Mouse (Mus musculus): ENCODE data around the gene Mfsd1.

The Mfsd1 gene

DNA sequence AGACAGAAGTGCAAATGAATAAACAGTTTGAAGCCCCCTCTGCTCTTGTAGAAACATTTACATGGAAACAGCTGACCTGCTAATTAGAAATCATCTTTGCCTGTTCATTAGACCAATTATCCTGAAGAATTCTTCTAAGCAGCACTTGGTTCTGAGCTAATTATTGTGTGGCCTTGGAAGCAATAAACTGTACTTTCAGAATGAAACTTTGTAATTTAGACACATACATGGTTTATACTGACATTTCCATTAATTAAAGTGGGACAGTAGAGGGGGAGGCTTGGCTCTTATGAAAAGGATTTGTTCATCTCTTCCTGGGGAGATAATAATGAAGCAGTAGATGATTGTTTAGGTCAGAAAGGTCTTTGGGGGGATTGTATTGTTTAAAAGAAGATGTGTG lies 35.7 kb downstream of the Mfsd1 start:
- no peak for DNase-seq (ENCODE audit: low read depth, low spot score)

DNA sequence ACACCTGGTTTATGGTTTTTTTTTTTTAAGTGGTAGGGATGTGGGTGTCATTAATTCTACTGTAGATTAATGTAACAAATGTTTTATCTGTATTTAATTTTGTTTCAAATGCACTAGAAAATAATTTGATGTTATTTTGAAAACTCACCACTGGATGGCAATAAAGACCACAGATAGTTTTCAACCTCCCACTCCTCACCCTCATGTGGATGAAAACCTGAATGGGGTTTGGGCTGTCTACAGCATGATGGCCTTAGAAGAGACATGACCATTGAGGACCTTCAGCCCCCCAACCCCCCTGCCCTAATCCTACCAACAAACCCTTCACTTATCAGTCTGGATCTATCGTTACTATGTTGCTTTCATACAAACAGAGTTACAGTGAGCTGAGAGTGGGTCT lies 42.1 kb downstream of the Mfsd1 start:
- DNase-seq (ENCODE audit: low read depth, low spot score), result no peak

DNA sequence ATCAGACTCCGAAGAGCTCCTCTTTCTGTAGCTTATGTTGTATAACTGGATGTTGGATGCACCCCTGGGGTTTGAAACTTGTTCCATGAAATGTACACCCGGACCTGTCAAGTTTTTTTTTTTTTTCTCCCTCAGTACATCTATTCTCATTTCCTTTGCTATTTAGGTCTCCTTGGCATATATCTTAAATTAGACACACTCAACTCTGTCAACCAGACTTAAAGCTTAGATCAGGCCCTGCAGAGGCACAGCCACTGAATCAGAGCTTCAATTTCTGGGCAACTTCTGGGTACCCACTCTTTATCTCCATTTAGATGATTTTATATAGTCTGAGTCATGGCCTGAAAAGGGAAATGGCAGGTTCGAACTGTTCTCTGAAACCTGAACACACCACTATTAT lies 60.6 kb downstream of the Mfsd1 start:
- no peak for DNase-seq (ENCODE audit: low read depth, low spot score)

DNA sequence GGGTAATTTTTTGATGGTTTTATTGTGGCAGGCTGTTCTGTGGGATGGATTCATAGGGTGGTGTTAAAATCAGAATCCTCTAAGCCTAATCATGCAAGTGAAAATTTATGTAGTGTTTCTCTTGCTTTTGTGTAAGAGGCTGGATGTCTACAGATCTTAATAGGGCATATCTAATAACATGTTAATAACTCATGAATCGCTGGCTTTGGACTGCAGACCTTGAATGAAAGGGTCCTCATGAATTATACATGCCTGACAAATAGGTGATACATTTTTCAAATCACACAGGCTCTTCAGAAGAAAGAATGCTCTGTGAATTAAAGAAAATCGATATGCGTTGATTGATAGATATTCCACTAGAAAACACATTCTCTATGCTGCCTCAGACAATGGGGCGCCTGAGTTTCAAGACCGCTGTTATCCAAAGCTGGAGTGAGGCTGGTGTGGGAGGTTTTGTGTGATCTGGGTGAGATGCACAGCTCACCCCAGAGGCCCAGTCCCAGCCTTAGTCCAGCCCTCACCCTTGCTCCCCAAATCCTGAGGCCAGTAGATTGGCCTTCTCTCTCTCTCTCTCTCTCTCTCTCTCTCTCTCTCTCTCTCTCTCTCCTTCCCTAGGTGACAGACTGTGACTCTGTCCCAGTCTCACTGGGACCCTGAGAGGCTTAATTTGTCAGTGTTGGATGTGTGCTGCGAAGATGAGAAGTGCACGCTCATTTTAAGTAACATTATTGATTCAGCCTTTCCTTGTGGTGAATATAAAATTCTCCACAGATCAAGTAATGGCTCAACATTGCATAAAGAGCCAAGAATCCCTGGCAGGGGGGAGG lies 63.3 kb downstream of the Mfsd1 start:
- DNase-seq (ENCODE audit: low read depth, low spot score), result no peak
